ENCODE assay signal across 10 mouse cellular contexts in the genomic region with DNA sequence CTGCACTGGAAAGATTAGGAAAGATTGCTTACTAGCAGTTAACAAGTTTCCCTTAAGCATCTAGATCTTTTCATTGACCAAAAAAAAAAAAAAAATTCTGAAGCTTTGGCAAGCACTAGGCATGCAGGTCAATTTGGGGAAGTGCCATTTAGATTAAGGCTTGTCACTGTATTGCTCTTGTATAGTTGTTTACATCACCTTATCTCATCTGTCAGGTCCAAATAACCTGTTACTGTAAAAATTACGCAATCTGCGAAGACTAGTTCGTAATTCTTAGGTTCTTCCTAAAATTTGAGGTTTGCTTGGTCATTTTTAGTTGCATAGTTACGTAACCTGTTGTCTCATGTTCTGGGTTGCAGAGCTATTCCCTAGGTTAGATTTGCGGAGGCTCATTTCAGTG. TPM values are rescaled to one million over a fixed set of nuclear protein-coding genes. Genes with fewer than 3 reads are reported as not detected.
DNase-seq lines count a peak whose midpoint lies in the region; ATAC-seq and TF ChIP-seq lines count a peak whose summit lies in the region.
"Had no signal": no experiment of that assay in that cellular context is flagged by ENCODE, and none has a peak within 500 bp of the region (broad histone marks: within the 10 kb centered on the region; RNA-seq: fewer than 3 reads in every experiment).

No protein-coding gene starts in this region.

- H3K4me1 ChIP-seq in heart, embryonic 11.5 days (ENCODE audit: control insufficient read depth, insufficient read depth, low read length): peaks cover 12% of the 10 kb centered on the region
- H3K4me1 ChIP-seq in G1E (ENCODE audit: insufficient read depth, low read depth, low read length): peaks cover 38% of the 10 kb centered on the region
- peaks cover 12% of the 10 kb centered on the region for H3K4me1 ChIP-seq in forebrain, embryonic 16.5 days (replicated peaks; ENCODE audit: control insufficient read depth, insufficient read depth, low read length)

- H3K9me3 ChIP-seq in heart, embryonic 11.5 days (replicated peaks; ENCODE audit: control insufficient read depth, low read length): no peaks in the 10 kb centered on the region
- no peaks in the 10 kb centered on the region for H3K9me3 ChIP-seq in G1E (replicated peaks)
- no peaks in the 10 kb centered on the region for H3K9me3 ChIP-seq in forebrain, embryonic 16.5 days (ENCODE audit: control insufficient read depth, low read length)

- no peak overlapping the region; the same call in 1 of the 2 replicates for H3K9ac ChIP-seq in heart, embryonic 11.5 days (ENCODE audit: low read depth, low read length)
- H3K9ac ChIP-seq in forebrain, embryonic 16.5 days (replicated peaks; ENCODE audit: low read depth, low read length): no peak overlapping the region

- no peak overlapping the region for H3K27ac ChIP-seq in heart, embryonic 11.5 days (ENCODE audit: low read depth, low read length)
- no peak overlapping the region for H3K27ac ChIP-seq in forebrain, embryonic 16.5 days (ENCODE audit: low read length)
- H3K27ac ChIP-seq in macrophage: peak overlapping the region; percentile 64
- H3K27ac ChIP-seq: kidney, postnatal 0 days had no signal

- no peak for TF ChIP-seq CTCF in G1E (IDR thresholded peaks at IDR 0.05; ENCODE audit: low read depth, low read length)

- H3K79me2 ChIP-seq in macrophage (ENCODE audit: inconsistent target): peaks cover 59% of the 10 kb centered on the region

- peak overlapping the region; percentile 67 for H3K4me2 ChIP-seq in heart, embryonic 11.5 days
- H3K4me2 ChIP-seq in forebrain, embryonic 16.5 days (ENCODE audit: low read length): peak overlapping the region; percentile 50

- no peaks in the 10 kb centered on the region for H3K27me3 ChIP-seq in heart, embryonic 11.5 days (ENCODE audit: control insufficient read depth, insufficient read depth, low read length)
- no peaks in the 10 kb centered on the region for H3K27me3 ChIP-seq in G1E (ENCODE audit: insufficient read depth, low read length)
- no peaks in the 10 kb centered on the region for H3K27me3 ChIP-seq in forebrain, embryonic 16.5 days (replicated peaks; ENCODE audit: control insufficient read depth, insufficient read depth, low read length)

- DNase-seq in heart, adult 9 months (ENCODE audit: low spot score in 2 of 2): no peak
- peak; percentile 16 for DNase-seq in G1E (ENCODE audit: low spot score)
- DNase-seq in kidney, postnatal 36 days: no peak
- no peak for DNase-seq in adrenal gland, adult 2 months
- no peak for DNase-seq in cerebellum, postnatal 25 days
- DNase-seq: adrenal gland, adult 8-10 months had no signal

- no peak overlapping the region for H3K4me3 ChIP-seq in heart, embryonic 11.5 days (ENCODE audit: low read depth, low read length)
- H3K4me3 ChIP-seq in G1E (ENCODE audit: low read depth, low read length): peak overlapping the region; percentile 92; the same call in 1 of the 2 replicates
- H3K4me3 ChIP-seq in forebrain, embryonic 16.5 days (replicated peaks; ENCODE audit: low read length): no peak overlapping the region; the same call in 1 of the 2 replicates
- peak overlapping the region; percentile 71 for H3K4me3 ChIP-seq in macrophage (ENCODE audit: inconsistent target)

- peaks cover 7% of the 10 kb centered on the region for H3K36me3 ChIP-seq in heart, embryonic 11.5 days (ENCODE audit: control insufficient read depth, insufficient read depth, low read length)
- H3K36me3 ChIP-seq in G1E (replicated peaks): peaks cover 51% of the 10 kb centered on the region
- peaks cover 10% of the 10 kb centered on the region; the same call in 1 of the 2 replicates for H3K36me3 ChIP-seq in forebrain, embryonic 16.5 days (ENCODE audit: control insufficient read depth, insufficient read depth)
- H3K36me3 ChIP-seq in macrophage (ENCODE audit: inconsistent target): no peaks in the 10 kb centered on the region

- ATAC-seq in heart, embryonic 11.5 days (replicated peaks; ENCODE audit: insufficient number of reproducible peaks, low FRiP score, low TSS enrichment): no peak
- ATAC-seq in G1E (ENCODE audit: extremely low read depth, insufficient number of reproducible peaks, low FRiP score, poor library complexity, severe bottlenecking): peak; percentile 31; the same call in 1 of the 2 replicates
- no peak for ATAC-seq in forebrain, embryonic 16.5 days

- 93% methylated on average over 5 of the region's 5 CpGs for WGBS in heart, embryonic 11.5 days (ENCODE audit: insufficient replicate concordance)
- WGBS in forebrain, embryonic 16.5 days: 98% methylated on average over 5 of the region's 5 CpGs
- WGBS in macrophage (ENCODE audit: missing documents): 9% methylated on average over 5 of the region's 5 CpGs

RNA-seq across cellular contexts. Expression of gene Dck, which starts 2.1 kb away (rescaled TPM):
- polyA plus RNA-seq in heart, embryonic 11.5 days (2014; fragmentation: Nextera tagmentation; extraction: Ambion mirVana): 54.0 and 54.7 TPM in 2 replicates
- 52.4 and 74.6 TPM in 2 replicates for total RNA-seq in G1E (2014; fragmentation: Nextera tagmentation)
- 31.1 and 41.7 TPM in 2 replicates for total RNA-seq in G1E (2017)
- polyA plus RNA-seq in G1E (2012): 5.8 and 6.6 TPM in 2 replicates
- polyA plus RNA-seq in forebrain, embryonic 16.5 days (2015; fragmentation: Nextera tagmentation; extraction: Ambion mirVana): 77.2 and 95.8 TPM in 2 replicates
- 10 to 100 TPM in 20 of 26 experiments, 1 to 10 TPM in 6; 4.1 to 58.0 (median 23.3) TPM for total RNA-seq in macrophage (2018; cell fraction: chromatin; rRNA removed)
- total RNA-seq in macrophage (2018; cell fraction: cytosol; rRNA removed): 100 to 1,000 TPM in 5 of 26 experiments, 10 to 100 TPM in 21; 19.9 to 144 (median 49.0) TPM
- 100 to 1,000 TPM in 3 of 26 experiments, 10 to 100 TPM in 21, 1 to 10 TPM in 2; 9.7 to 121 (median 60.7) TPM for total RNA-seq in macrophage (2018; cell fraction: nucleus; rRNA removed)
- 27.6 to 66.9 TPM (median 53.1 TPM) in 3 replicates for polyA plus RNA-seq in macrophage (2018)
- 1 to 10 TPM; 2.6 to 4.2 TPM for total RNA-seq in adrenal gland, adult 2 months (2021)
- 2.5 and 3.4 TPM in 2 replicates for polyA plus RNA-seq in adrenal gland, adult 2 months (2012; rRNA removed)

RNA-seq across cellular contexts. Expression of gene Mob1b, which starts 46.2 kb away (rescaled TPM):
- 32.4 and 39.8 TPM in 2 replicates for polyA plus RNA-seq in heart, embryonic 11.5 days (2014; fragmentation: Nextera tagmentation; extraction: Ambion mirVana)
- total RNA-seq in G1E (2014; fragmentation: Nextera tagmentation): 47.9 and 53.0 TPM in 2 replicates
- 16.7 and 20.7 TPM in 2 replicates for total RNA-seq in G1E (2017)
- polyA plus RNA-seq in G1E (2012): 18.4 and 19.5 TPM in 2 replicates
- polyA plus RNA-seq in forebrain, embryonic 16.5 days (2015; fragmentation: Nextera tagmentation; extraction: Ambion mirVana): 13.6 and 16.0 TPM in 2 replicates
- total RNA-seq in macrophage (2018; cell fraction: chromatin; rRNA removed): 100 to 1,000 TPM in 6 of 26 experiments, 10 to 100 TPM in 20; 25.1 to 127 (median 79.7) TPM
- 10 to 100 TPM; 20.8 to 41.3 (median 28.3) TPM for total RNA-seq in macrophage (2018; cell fraction: cytosol; rRNA removed)
- 100 to 1,000 TPM in 2 of 26 experiments, 10 to 100 TPM in 24; 36.2 to 156 (median 66.0) TPM for total RNA-seq in macrophage (2018; cell fraction: nucleus; rRNA removed)
- polyA plus RNA-seq in macrophage (2018): 8.3 to 13.9 TPM (median 13.6 TPM) in 3 replicates
- 10 to 100 TPM; 32.9 to 36.3 TPM for total RNA-seq in adrenal gland, adult 2 months (2021)
- 4.7 and 8.6 TPM in 2 replicates for polyA plus RNA-seq in adrenal gland, adult 2 months (2012; rRNA removed)

Comparison
In these comparisons a context has a peak if more than half of its experiments do, and no peak if none do; other contexts are left out.
1. H3K4me3 ChIP-seq: peak in G1E (single experiment) and macrophage (single experiment); none in heart, embryonic 11.5 days (single experiment) and forebrain, embryonic 16.5 days (single experiment).